Mouse (Mus musculus) CH12.LX (cell line): Measurements from ENCODE around the gene Cldn7. TPM values are rescaled to one million over a fixed set of nuclear protein-coding genes. Genes with fewer than 3 reads are reported as not detected.
A peak's percentile ranks its signal among the peaks of the same experiment; 100 is the strongest.

ENCODE experiments used
- DNase-seq: peaks from one replicate; pipeline ENCODE4 v3.0.0-alpha.2; 2013; ENCODE audit errors: extremely low read depth
- H3K27ac ChIP-seq: 2 replicates; pipeline ENCODE4 v1.5.1; 2012; ENCODE audit warnings: low read depth, mild to moderate bottlenecking, control low read depth, moderate library complexity; ENCODE audit not compliant: insufficient read depth
- H3K27me3 ChIP-seq: replicated peaks from 2 replicates; pipeline ENCODE3; 2012; ENCODE audit warnings: inconsistent platforms
- H3K36me3 ChIP-seq, 2 experiments: replicated peaks in 1 of 2; 2 replicates each; pipeline versions ENCODE3 to v1.6.1; 2012; ENCODE audit warnings: inconsistent platforms in 1 of 2, low read length in 1 of 2, mild to moderate bottlenecking in 1 of 2, mixed read lengths in 1 of 2, moderate library complexity in 1 of 2; ENCODE audit not compliant: control insufficient read depth in 1 of 2, insufficient read depth in 1 of 2
- H3K4me1 ChIP-seq, 2 experiments: 2 replicates each; pipeline ENCODE4 v1.6.1; 2012; ENCODE audit warnings: inconsistent platforms in 1 of 2, moderate library complexity in 1 of 2; ENCODE audit not compliant: insufficient read depth in 2 of 2, control insufficient read depth in 1 of 2
- H3K4me2 ChIP-seq: 2 replicates; pipeline ENCODE4 v1.6.1; 2012; ENCODE audit warnings: low read depth, mild to moderate bottlenecking, control low read depth; ENCODE audit not compliant: poor library complexity, insufficient read depth, severe bottlenecking
- H3K4me3 ChIP-seq, 3 experiments: fragments of 150-350 bp in 1 of 3; sonication (generic) in 1 of 3; replicated peaks in 1 of 3; 2 replicates each; pipeline versions ENCODE3 to v1.5.1; 2011 to 2012; ENCODE audit warnings: low read depth in 2 of 3, low read length in 2 of 3, mild to moderate bottlenecking in 2 of 3, moderate library complexity in 2 of 3, control low read depth in 1 of 3, improper control_type of control experiment in 1 of 3, inconsistent platforms in 1 of 3, mixed read lengths in 1 of 3; ENCODE audit not compliant: poor library complexity in 1 of 3
- H3K79me2 ChIP-seq: replicated peaks from 2 replicates; pipeline ENCODE4 v1.6.1; 2012; ENCODE audit warnings: mild to moderate bottlenecking, moderate library complexity; ENCODE audit not compliant: control insufficient read depth, poor library complexity, insufficient read depth, severe bottlenecking; ENCODE audit errors: extremely low read depth
- H3K9ac ChIP-seq: 2 replicates; pipeline ENCODE4 v1.6.1; 2012; ENCODE audit warnings: low read depth, mild to moderate bottlenecking, control low read depth, moderate library complexity; ENCODE audit not compliant: insufficient read depth
- H3K9me3 ChIP-seq: replicated peaks from 2 replicates; pipeline ENCODE3; 2012; ENCODE audit warnings: low read length, inconsistent platforms, mixed read lengths
- CHD2 ChIP-seq: IDR thresholded peaks from 2 replicates; pipeline ENCODE4 v1.6.1; 2011; ENCODE audit warnings: low read length, improper control_type of control experiment
- CTCF ChIP-seq, 2 experiments: IDR thresholded peaks in 1 of 2; conservative IDR thresholded peaks in 1 of 2; 2 replicates each; pipeline ENCODE4 v1.5.1; 2011 to 2012; ENCODE audit warnings: low read depth in 2 of 2, low read length in 2 of 2, improper control_type of control experiment in 1 of 2, inconsistent platforms in 1 of 2, mild to moderate bottlenecking in 1 of 2, moderate library complexity in 1 of 2
- E2F4 ChIP-seq: IDR thresholded peaks from 2 replicates; pipeline ENCODE4 v1.6.1; 2011; ENCODE audit warnings: low read depth, low read length, improper control_type of control experiment; ENCODE audit not compliant: insufficient replicate concordance
- GABPA ChIP-seq: IDR thresholded peaks from 2 replicates; pipeline ENCODE4 v1.6.1; 2012; ENCODE audit warnings: low read depth, low read length, improper control_type of control experiment, inconsistent platforms; ENCODE audit not compliant: insufficient replicate concordance
- HCFC1 ChIP-seq: IDR thresholded peaks from 2 replicates; pipeline ENCODE4 v1.6.1; 2012; ENCODE audit warnings: low read depth, mild to moderate bottlenecking, inconsistent platforms, low read length, improper control_type of control experiment
- IRF4 ChIP-seq: IDR thresholded peaks from 2 replicates; pipeline ENCODE4 v1.6.1; 2014; ENCODE audit warnings: low read depth, mild to moderate bottlenecking, inconsistent platforms, low read length, improper control_type of control experiment
- MAX ChIP-seq: IDR thresholded peaks from 2 replicates; pipeline ENCODE4 v1.6.1; 2011; ENCODE audit warnings: low read length, improper control_type of control experiment
- MEF2A ChIP-seq: IDR thresholded peaks from 2 replicates; pipeline ENCODE4 v1.6.1; 2014; ENCODE audit warnings: low read depth, mild to moderate bottlenecking, inconsistent platforms, low read length, improper control_type of control experiment, borderline replicate concordance
- MXI1 ChIP-seq: IDR thresholded peaks from 2 replicates; pipeline ENCODE4 v1.6.1; 2011; ENCODE audit warnings: mild to moderate bottlenecking, low read depth, low read length, improper control_type of control experiment
- MYC ChIP-seq: IDR thresholded peaks from 2 replicates; pipeline ENCODE4 v1.6.1; 2011; ENCODE audit warnings: low read depth, mild to moderate bottlenecking, improper control_type of control experiment, low read length
- POLR2AphosphoS2 ChIP-seq: IDR thresholded peaks from 2 replicates; pipeline ENCODE4 v1.6.1; 2011; ENCODE audit warnings: low read depth, low read length, improper control_type of control experiment
- RAD21 ChIP-seq: IDR thresholded peaks from 2 replicates; pipeline ENCODE4 v1.6.1; 2011; ENCODE audit warnings: low read depth, mild to moderate bottlenecking, low read length, improper control_type of control experiment, moderate library complexity
- RCOR1 ChIP-seq: conservative IDR thresholded peaks from 2 replicates; pipeline ENCODE4 v1.6.1; 2012; ENCODE audit warnings: low read depth, mild to moderate bottlenecking, inconsistent platforms, low read length, improper control_type of control experiment
- SIN3A ChIP-seq: IDR thresholded peaks from 2 replicates; pipeline ENCODE4 v1.6.1; 2012; ENCODE audit warnings: low read length, improper control_type of control experiment, inconsistent platforms
- TCF12 ChIP-seq: IDR thresholded peaks from 2 replicates; pipeline ENCODE4 v1.6.1; 2014; ENCODE audit warnings: low read depth, mild to moderate bottlenecking, inconsistent platforms, low read length, improper control_type of control experiment
- UBTF ChIP-seq: IDR thresholded peaks from 2 replicates; pipeline ENCODE4 v1.6.1; 2012; ENCODE audit warnings: low read depth, mild to moderate bottlenecking, inconsistent platforms, low read length, improper control_type of control experiment, moderate library complexity
- USF2 ChIP-seq: conservative IDR thresholded peaks from 2 replicates; pipeline ENCODE4 v1.6.1; 2011; ENCODE audit warnings: low read depth, low read length, improper control_type of control experiment
- ZKSCAN1 ChIP-seq: IDR thresholded peaks from 2 replicates; pipeline ENCODE4 v1.6.1; 2012; ENCODE audit warnings: low read depth, inconsistent platforms, low read length, improper control_type of control experiment, borderline replicate concordance
- ZNF384 ChIP-seq: IDR thresholded peaks from 2 replicates; pipeline ENCODE4 v1.6.1; 2012; ENCODE audit warnings: low read depth, low read length, improper control_type of control experiment, inconsistent platforms
- dilution Hi-C: fragments of 300-500 bp; cut with MboI; formaldehyde crosslinking; loops from 2 replicates; pipeline ENCODE4 v1.14.3; 2020; ENCODE audit warnings: low sequenced_read_pairs; ENCODE audit not compliant: extremely low pct_unique_long_range_greater_than_20kb, extremely low pct_ligation_motif_present
- in situ Hi-C: fragments of 300-500 bp; cut with MboI; formaldehyde crosslinking; loops from 3 replicates; pipeline ENCODE4 v1.14.3; 2019; ENCODE audit warnings: low sequenced_read_pairs, low pct_ligation_motif_present, low pct_unique_long_range_greater_than_20kb, mixed read lengths
- polyA plus RNA-seq: library from polyadenylated mRNA; unstranded; fragments of >175 nt; gene quantifications from 2 replicates; pipeline ENCODE4 v1.2.1, GENCODE M21; 2012; ENCODE audit warnings: low read depth; ENCODE audit not compliant: insufficient read length
- total RNA-seq, 2 experiments: library from RNA; depleted of rRNA; stranded (reverse); fragments of 300-350 nt in 1 of 2; fragments of >200 nt in 1 of 2; gene quantifications; 2 replicates each; pipeline ENCODE4 v1.2.3; 2012 to 2014

Gene Cldn7
- total and polyA plus RNA-seq, 3 experiments = not detected

- in situ Hi-C loops = no loop called here
Measured at GRCm38 (mm10) chr11:69936156-69936555, 28.4 kb upstream of the Cldn7 start.

GRCm38 (mm10) chr11:69936714-69937347, 27.7 kb upstream of the Cldn7 start:
- no peaks in the 10 kb centered on the region for H3K79me2 ChIP-seq
- H3K4me2 ChIP-seq = no peak overlapping the region
- no peaks in the 10 kb centered on the region for H3K9me3 ChIP-seq
- no peak overlapping the region for H3K27ac ChIP-seq
- H3K4me3 ChIP-seq = no peak overlapping the region
- no peaks in the 10 kb centered on the region for H3K36me3 ChIP-seq
- dilution Hi-C loops (no loop called here), in situ Hi-C loops (no loop called here)
- no peak for DNase-seq
- H3K4me1 ChIP-seq = peaks cover 0 to 42% of the 10 kb centered on the region in 2 experiments; a peak in 3 of 4 replicates
- H3K27me3 ChIP-seq = peaks cover 65% of the 10 kb centered on the region
- TF ChIP-seq TCF12 = no peak
- no peak for TF ChIP-seq MXI1
- no peak for TF ChIP-seq MYC
- TF ChIP-seq IRF4 = no peak
- TF ChIP-seq HCFC1 = no peak
- TF ChIP-seq UBTF = no peak
- TF ChIP-seq POLR2AphosphoS2 = no peak
- TF ChIP-seq CTCF (conservative IDR thresholded peaks at IDR 0.05 in 1 of 2, IDR thresholded peaks at IDR 0.05 in 1 of 2; ENCODE audit: low read depth in 2 of 2, low read length in 2 of 2) = no peak
- TF ChIP-seq MAX = no peak
- no peak for TF ChIP-seq CHD2
- no peak for TF ChIP-seq ZNF384
- no peak for TF ChIP-seq RCOR1
- no peak for TF ChIP-seq GABPA
- TF ChIP-seq SIN3A = no peak
- H3K9ac ChIP-seq = no peak overlapping the region

More at GRCm38 (mm10) chr11:69936156-69936555, 28.4 kb upstream of the Cldn7 start:
- no peak overlapping the region for H3K9ac ChIP-seq
- TF ChIP-seq MEF2A = no peak
- TF ChIP-seq USF2 = no peak
- TF ChIP-seq ZKSCAN1 = no peak
- TF ChIP-seq E2F4 = no peak
- no peak for TF ChIP-seq RAD21
- TF ChIP-seq HCFC1 = no peak
- TF ChIP-seq ZNF384 = no peak
- TF ChIP-seq CHD2 = no peak
- TF ChIP-seq, all 38 proteins: peak for 0
- no peaks in the 10 kb centered on the region for H3K79me2 ChIP-seq
- DNase-seq = no peak
- H3K4me2 ChIP-seq = peak overlapping the region; percentile 92
- no peaks in the 10 kb centered on the region for H3K9me3 ChIP-seq
- peak overlapping the region in 1 of 3 experiments; percentile 51 for H3K4me3 ChIP-seq
- peaks cover 2 to 49% of the 10 kb centered on the region in 2 experiments for H3K4me1 ChIP-seq
- dilution Hi-C loops = no loop called here
- no peaks in the 10 kb centered on the region for H3K36me3 ChIP-seq
- peaks cover 65% of the 10 kb centered on the region for H3K27me3 ChIP-seq
- H3K27ac ChIP-seq = no peak overlapping the region
